Mouse (Mus musculus): ENCODE results near the gene Abcc2.

- TF ChIP-seq CTCF (IDR thresholded peaks at IDR 0.05; ENCODE audit: low read depth) = no peak
- TF ChIP-seq EP300 (IDR thresholded peaks at IDR 0.05; ENCODE audit: low read depth) = no peak
Measured at GRCm38 (mm10) chr19:43880420-43880819, 98.4 kb downstream of the Abcc2 start.

Measured in liver, postnatal 0 days (tissue).